Mouse (Mus musculus) CH12F3 (cell line): ENCODE measurements around the gene Nrxn3.

Experiments
- in situ Hi-C: fragments of 300-500 bp; cut with MboI; formaldehyde crosslinking; loops from 2 replicates; pipeline ENCODE4 v1.14.3; 2020; ENCODE audit warnings: low sequenced_read_pairs

Nrxn3 gene

DNA sequence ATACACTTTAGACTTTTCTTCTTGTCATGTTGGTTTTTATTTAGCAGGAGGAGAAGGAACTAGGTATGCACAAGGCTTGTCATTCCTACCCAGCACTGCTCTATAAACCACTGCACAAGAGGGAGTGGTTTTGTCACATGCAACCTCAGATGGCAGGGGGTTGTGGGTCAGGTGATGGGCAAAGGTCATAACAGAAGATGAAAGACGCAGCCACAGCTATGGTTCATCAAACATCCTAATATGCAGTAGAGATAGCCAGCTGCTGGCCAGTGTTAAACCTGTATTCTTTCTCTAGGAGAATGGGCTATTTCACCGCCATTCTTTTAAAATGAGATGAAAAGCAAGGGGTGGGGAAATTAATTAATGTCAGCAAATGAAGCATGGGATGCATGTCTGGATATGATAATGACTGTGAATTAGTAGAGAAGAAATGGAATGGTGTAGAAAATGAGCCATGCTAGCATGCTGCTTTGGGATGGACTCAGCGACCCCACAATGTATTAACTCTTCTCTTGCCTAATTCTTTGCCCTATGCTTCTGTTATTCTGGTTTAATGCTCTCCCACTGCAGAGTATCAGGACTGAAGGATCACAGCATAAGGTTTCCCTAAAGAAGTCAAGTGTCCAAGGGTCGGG lies 313.4 kb downstream of the Nrxn3 start:
- in situ Hi-C loops, result no loop called here

DNA sequence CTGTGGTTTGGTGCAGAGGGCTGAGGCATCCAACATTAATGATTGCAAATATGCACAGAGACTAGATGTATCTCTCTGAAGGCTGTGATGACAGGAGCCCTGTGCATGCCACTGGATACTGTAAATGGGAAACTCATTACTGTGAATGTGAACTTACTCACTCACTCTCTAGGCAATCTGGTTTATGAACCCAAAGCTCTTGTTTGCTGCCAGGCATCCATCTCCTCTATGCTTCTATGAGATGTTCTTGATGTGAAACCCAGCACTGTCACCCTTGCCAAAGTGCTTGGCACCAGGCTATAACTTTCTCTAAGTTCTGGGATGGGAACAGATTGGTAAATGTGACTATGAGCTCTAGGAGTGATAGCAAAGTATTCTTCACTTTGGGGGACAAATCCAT lies 317.5 kb downstream of the Nrxn3 start:
- in situ Hi-C loops, result no loop called here

DNA sequence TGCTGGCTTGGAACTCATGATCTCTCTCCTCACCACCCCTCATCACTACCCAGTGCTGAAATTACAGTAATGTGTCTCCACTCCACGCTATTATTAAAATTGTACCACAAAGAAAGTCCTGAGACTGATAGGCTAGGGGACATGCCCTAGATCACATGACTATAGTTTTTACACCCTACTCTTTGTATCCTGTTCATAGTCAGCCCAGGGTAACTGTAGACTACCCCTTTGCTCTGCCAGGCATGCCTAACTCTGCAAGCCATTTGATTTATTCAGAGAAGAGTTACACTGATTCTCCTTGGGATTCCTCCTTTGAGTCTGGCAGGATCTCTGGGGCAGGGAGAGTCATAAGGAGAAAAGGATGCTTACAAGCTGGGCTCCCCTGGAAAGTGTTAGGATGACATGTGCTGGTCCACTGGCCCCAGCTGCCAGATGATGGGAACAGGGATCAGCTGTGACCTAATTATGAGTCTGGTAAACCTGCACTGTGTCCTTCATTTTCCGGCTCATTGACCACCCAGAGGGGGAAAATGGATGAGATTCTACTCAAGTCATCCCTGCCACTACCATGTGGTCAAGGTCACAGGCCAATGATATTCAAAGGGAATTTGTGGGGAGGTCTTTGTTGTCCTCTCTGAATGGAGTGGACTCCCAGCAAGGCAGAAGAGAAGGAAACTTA lies 318.9 kb downstream of the Nrxn3 start:
- in situ Hi-C loops, result no loop called here

DNA sequence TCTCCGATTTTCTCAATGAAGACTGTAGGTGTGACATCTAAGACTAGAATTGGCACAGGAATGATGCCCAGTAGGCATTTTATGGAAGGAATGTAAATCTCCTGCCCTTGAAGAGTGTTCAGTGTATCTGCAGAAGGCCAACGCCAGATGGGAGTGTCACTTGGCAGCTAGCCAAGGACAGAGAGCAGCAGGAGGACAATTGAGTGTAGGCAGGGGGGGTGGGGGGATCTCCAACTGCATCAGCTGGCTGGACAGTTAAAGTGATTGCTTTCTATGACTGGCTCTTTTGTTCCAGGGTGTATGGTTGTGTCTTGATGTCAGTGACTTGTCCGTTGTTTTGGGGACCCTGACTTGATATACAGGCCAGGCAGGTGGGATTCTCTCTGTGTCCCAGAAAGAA lies 326.6 kb downstream of the Nrxn3 start:
- in situ Hi-C loops, result no loop called here

DNA sequence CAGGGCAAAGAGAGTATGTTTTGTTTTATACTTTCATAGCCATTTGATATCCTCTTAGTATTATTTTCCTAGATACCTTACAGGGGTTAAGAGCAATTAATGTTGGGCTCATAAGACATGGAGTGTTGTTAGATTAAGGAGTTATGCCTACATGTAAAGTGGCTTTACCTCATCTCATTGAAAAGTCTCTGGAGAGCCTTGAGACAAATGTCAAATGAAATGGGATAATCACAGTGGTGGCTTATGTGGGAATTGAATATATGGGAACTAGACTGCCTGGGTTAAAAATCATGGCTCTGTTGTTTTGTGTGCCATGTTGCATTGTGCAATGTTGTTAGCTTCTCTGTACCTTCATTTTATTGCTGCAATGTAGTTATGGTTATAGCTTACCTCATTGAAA lies 327.0 kb downstream of the Nrxn3 start:
- in situ Hi-C loops, result no loop called here

- in situ Hi-C loops, result no loop called here
Observed at GRCm38 (mm10) chr12:89072436-89072835, 349.8 kb downstream of the Nrxn3 start.

DNA sequence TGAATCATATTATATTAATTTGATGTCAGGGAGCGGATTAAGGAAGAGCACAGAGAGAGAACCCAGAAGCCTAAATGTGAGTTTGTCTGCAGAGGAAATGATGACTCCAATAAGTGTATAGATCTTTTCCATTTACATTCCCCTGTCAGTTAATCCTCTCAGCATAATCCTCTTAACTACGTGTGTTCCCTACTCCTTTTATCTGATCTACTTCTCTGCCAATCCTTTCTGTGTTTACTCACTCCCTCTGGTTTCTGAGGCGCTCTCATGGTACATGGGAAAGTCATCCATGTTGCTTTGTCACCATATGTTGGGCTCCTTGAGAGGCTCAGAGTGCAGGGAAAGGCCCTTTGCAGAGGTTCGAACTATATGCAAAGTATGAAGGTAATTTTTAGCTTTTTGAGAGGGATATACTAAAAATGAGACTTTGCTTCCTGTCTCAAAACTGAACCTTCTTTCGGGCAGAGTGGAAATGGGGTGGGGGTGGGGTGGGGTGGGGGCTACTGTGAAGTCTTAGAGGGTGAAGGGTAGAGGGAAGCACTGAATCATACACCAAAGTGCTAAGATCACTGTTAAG lies 350.6 kb downstream of the Nrxn3 start:
- in situ Hi-C loops, result no loop called here

GRCm38 (mm10) chr12:89074551-89075295 lies 352.0 kb downstream of the Nrxn3 start:
- in situ Hi-C loops, result no loop called here

GRCm38 (mm10) chr12:89093806-89094479 lies 371.3 kb downstream of the Nrxn3 start:
- in situ Hi-C loops, result no loop called here

- in situ Hi-C loops, result no loop called here
Observed at GRCm38 (mm10) chr12:89097561-89097960, 374.9 kb downstream of the Nrxn3 start.

DNA sequence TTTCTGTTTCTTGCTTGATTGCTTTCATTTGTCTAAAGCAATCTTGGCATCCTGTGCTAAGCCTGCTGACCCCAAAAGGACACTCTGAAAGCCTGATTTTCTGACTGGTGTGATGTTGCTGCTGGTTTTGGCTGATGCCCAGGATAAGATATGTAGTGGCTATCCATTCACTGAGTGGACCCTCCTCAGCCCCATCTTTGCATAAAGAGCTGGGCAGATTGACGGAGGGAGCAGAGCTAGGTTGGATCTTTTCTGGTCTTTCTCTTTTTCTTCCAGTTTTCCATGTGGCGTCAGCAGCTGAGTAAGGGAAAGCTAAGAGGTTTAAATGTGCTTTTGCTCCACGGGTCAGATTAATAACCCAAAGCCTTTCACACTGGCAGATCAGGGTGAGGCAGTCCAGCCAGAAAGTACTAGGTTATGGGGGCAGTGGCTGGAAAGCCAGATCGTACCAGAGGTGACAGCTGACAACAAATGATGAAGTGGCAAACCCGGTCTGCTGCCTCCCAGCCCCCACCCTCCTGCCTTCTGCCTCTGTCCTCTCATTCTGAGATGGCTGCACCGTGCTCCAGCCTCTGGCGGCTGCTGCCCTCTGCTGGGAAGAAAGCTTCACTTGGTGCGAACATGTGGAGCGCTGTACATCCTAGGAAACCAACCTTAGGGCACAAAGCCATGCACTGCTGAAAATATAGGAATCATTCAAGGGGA lies 383.5 kb downstream of the Nrxn3 start:
- in situ Hi-C loops, result loop anchor here (25.0 kb wide), 3 partner anchors 119 to 694 kb away; partner anchors contain the start of gene Nrxn3

- in situ Hi-C loops, result loop anchor here (25.0 kb wide), 3 partner anchors 120 to 695 kb away; partner anchors contain the start of gene Nrxn3
Observed at GRCm38 (mm10) chr12:89106881-89107584, 384.4 kb downstream of the Nrxn3 start.

DNA sequence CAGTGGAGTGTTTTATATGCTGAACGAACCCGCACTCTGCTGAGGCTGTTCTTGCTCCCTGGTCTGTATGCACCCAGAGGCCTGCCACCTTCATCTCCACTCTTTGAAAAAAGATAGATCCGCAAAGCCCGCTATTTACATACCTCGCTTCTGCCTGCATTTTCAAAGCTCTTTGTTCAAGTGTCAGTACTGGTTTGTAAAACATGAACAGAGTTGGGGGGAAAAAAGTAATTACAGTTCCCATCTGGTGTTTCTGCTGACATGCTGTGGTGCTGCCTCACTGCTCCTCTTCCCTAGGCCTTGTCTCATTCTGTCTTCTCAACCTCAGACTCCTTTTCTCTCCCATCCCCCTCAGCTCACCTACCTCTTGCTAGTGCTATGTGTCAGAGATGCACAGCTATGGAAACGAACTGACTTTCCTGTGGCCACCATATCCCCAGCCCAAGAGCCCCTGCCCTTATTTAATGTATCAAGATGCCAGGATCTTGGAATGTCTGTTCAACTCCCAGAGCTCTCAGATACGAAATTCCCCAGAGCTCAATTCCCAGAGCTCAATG lies 387.2 kb downstream of the Nrxn3 start:
- in situ Hi-C loops, result loop anchor here (25.0 kb wide), 3 partner anchors 123 to 698 kb away; partner anchors contain the start of gene Nrxn3

- in situ Hi-C loops, result no loop called here
Observed at GRCm38 (mm10) chr12:89128602-89129001, 405.9 kb downstream of the Nrxn3 start.

DNA sequence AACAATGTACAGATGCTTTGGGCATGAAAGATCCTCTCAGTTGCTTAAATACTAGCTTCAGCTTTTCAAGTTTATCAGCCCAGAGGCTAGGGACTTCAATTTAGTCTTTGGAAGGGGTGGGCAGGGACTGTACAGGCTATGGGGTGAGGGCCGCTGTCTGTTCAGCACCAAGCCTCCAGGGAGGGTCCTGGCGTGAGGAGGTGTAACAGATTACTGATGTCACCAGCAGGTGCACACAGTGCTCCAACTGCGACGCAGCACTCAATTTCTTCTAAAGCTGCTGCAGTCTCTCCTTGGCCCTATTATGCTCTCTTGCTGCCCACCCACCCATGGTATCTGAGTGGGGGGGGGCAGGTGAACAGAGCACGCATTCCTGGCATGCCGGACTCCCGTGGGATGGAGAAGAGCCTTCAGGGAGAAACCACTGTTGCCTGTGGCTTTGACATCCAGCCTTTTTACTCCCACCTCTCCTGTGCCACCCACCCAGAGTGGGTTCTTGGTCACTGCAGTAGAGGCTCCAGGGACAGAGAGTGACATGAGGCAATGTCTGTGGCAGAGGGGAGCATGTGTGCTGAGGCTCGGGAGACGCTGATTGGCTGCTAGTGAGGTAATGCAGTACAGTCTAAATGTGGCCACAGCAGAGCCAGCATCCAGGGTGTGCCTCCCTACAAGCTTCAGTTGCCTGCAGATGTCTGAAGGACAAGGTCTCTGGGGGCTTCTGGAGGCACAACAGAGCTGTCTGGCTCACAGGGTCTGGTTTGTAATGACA lies 406.6 kb downstream of the Nrxn3 start:
- in situ Hi-C loops, result no loop called here

- in situ Hi-C loops, result no loop called here
Observed at GRCm38 (mm10) chr12:89134333-89134732, 411.7 kb downstream of the Nrxn3 start.

- in situ Hi-C loops, result no loop called here
Observed at GRCm38 (mm10) chr12:89134774-89135307, 412.2 kb downstream of the Nrxn3 start.

- in situ Hi-C loops, result no loop called here
Observed at GRCm38 (mm10) chr12:89148974-89149411, 426.3 kb downstream of the Nrxn3 start.
